Mouse (Mus musculus): ENCODE measurements at regions not wholly inside any gene's neighbourhood (a gene's known extent, or its start where the extent isn't known, plus 50 kb on each side); places are given as distances from the start of the nearest gene placed in this dataset.

DNA sequence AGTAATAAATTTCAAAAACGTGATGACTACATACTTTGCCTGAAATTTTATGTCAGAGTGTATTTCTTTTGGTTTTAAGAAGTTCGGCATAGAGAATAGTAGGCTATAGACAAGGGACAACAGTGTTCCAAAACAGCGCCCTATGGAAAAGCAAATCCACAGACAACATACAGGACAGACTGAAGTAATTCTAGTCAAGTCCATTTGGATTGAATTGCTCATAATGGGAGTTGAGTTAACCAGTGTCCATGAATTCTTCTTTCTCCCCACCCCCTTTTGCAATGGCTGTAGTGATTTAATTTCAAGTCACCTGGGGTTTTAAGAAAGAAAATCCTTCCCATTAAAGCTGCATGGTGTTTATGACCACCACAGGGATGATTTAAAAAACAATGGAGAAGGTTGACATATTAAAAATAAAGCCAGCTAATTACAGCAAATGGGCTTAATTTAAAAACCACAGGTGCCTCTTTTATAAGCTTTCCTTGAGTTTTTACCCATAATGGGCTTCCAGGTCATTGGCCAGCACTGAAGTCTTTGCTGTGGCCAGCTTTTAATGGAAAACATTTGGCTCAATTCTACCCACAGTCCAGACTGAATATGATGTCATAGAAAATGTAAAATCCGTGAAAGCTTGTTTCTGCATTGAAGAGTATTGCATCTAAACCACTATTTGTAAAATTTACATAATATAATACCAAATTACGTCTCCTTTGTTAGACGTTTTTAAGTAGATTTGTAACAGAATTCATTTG, 1083.3 kb downstream of the Adgrl3 start:
- no peak for TF ChIP-seq POLR2A (IDR thresholded peaks at IDR 0.05; ENCODE audit: insufficient read length, low read depth)
- no peak for TF ChIP-seq TCF12 (IDR thresholded peaks at IDR 0.05; ENCODE audit: insufficient read depth, poor library complexity, severe bottlenecking)
- no peak for TF ChIP-seq MYOD1 (IDR thresholded peaks at IDR 0.05; ENCODE audit: control insufficient read depth in 1 of 3, insufficient read length in 2 of 3, low read depth in 2 of 3)
- TF ChIP-seq MYOG (IDR thresholded peaks at IDR 0.05; ENCODE audit: control insufficient read depth in 1 of 3, insufficient read depth in 1 of 3, insufficient read length in 2 of 3, low read depth in 2 of 3) = no peak
- TF ChIP-seq MAX (IDR thresholded peaks at IDR 0.05; ENCODE audit: low read depth) = no peak
- TF ChIP-seq E2F4 (IDR thresholded peaks at IDR 0.05; ENCODE audit: insufficient read depth) = no peak
- no peak for TF ChIP-seq POLR2AphosphoS2 (IDR thresholded peaks at IDR 0.05; ENCODE audit: insufficient read length, low read depth)
- TF ChIP-seq SRF (IDR thresholded peaks at IDR 0.05; ENCODE audit: control insufficient read depth, insufficient read length, low read depth) = no peak
- no peak for TF ChIP-seq USF1 (IDR thresholded peaks at IDR 0.05; ENCODE audit: low read depth)
- no peak for TF ChIP-seq CEBPB (IDR thresholded peaks at IDR 0.05; ENCODE audit: insufficient read depth, poor library complexity, severe bottlenecking)

Measured in myocyte (in vitro differentiated cells).